Mouse (Mus musculus): Measurements from ENCODE around the gene Il17rc. TPM values are rescaled to one million over a fixed set of nuclear protein-coding genes. Genes with fewer than 3 reads are reported as not detected.

Il17rc gene
- polyA plus RNA-seq (2014; fragmentation: Illumina TruSeq; extraction: RNeasy Lipid Tissue Mini Kit (QIAGEN cat#74804); ENCODE audit: low read depth, low replicate concordance): 22.4 TPM

DNA sequence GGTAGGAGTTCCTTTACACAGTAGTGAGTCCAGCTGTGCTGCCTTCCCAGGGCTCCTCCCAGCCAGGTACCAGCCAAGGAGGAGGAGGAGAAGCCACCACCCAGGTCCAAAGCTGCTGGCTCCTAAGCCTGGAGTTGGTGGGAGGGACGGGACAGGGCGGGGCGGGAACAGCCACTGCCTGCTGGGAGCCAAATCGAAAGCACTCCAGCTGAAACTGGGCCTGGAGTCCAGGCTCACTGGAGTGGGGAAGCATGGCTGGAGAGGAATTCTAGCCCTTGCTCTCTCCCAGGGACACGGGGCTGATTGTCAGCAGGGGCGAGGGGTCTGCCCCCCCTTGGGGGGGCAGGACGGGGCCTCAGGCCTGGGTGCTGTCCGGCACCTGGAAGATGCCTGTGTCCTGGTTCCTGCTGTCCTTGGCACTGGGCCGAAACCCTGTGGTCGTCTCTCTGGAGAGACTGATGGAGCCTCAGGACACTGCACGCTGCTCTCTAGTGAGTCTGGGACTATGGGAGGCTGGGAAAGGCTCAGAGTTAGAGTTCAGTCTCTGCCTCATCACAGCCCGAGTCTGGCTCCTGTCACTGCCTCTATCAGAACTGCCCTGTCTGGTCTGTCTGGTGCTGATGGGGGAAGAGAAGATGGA is at the start of gene Il17rc:
Gene Il17rc, plus strand, starts transcription at position 131 of the 640 bp plus-strand sequence.

DNA sequence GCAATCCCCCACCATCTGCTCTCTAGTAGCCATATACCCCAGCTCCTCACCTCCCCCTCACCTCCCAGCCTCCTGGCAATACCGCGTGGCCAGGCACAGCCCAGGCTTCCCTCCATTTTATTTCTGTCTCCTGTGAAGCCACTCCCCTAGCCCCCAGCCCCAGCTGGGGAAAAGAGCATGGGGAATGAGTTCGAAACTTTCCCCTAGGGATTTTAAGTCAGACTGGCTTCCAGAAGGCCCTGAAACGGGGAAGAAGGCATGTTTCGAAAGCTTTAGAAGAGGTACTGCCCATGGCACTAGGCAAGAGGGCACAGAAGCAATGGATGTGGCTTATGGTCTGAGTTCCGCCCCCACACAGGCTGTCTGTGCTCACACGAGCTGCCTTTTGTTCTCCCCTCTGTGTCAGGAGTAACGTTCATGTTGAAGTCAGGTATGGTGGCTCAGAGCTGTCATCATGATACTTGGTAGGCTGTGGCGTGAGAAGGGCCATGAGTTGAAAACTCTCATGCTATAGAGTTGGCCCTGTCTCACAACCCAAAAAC is 35.5 kb upstream of the Il17rc start, which contains the start of gene Cidec:
Gene Cidec, minus strand, starts transcription at position 97 of the 542 bp plus-strand sequence.

DNA sequence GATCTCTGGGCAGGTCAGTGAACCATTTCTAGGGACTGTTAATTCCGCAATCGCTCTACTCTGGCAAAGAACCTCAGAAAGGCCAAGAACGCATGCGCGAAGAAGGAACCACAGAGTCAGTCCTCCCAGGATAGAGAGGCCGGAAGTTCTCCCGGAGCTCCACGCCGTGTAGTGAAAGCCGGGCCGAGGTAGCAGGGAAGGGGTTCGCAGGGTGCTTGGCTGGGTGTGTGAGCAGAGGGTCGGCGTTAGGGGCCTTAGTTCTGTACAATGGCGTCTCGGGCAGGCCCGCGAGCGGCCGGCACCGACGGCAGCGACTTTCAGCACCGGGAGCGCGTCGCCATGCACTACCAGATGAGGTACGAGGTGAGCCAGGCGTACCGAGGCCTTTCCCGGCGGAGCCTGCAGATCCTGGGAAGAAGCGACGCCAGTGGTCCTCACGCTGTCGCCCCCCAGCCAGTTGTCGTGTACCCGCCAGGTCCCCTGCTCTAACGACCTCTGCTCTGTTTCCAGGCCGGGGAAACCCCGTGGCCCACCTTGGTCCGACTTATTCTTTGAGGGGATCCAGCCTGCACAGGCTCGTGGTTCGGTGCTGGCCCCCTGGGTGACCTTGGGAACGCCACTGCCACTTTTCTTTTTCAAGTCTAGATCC is 28.7 kb upstream of the Il17rc start, which contains the start of gene Jagn1:
Gene Jagn1, plus strand, starts transcription at position 128 of the 649 bp plus-strand sequence.

DNA sequence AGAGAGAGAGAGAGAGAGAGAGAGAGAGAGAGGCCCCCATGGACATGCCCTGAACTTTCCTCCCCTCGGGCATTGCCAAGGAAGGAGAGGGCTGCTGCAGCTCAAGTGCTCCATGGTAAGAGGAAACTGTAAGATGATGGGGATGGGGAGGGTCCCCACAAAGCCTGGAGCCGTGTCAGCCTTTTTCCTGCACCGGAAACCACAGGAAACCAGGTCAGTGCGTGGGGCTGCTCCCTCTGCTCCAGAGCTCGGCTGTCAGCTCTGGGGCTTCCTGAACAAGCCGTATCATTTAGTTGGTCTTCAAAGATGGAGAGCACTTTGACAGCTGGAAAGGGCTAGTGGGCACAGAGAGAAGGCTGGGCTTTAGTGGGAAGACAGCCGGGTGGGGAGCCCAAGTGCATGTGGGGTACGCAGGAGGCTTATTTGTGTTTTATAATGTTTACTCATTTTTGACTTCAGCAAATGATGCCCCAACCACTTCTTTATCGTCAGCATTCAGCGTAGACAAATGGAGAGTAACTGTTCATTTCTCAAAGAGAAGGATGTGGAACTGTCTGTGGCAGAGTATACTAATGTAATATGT is 13.2 kb upstream of the Il17rc start, which contains the start of gene Il17re:
Gene Il17re, plus strand, starts transcription at position 533 of the 583 bp plus-strand sequence.

DNA sequence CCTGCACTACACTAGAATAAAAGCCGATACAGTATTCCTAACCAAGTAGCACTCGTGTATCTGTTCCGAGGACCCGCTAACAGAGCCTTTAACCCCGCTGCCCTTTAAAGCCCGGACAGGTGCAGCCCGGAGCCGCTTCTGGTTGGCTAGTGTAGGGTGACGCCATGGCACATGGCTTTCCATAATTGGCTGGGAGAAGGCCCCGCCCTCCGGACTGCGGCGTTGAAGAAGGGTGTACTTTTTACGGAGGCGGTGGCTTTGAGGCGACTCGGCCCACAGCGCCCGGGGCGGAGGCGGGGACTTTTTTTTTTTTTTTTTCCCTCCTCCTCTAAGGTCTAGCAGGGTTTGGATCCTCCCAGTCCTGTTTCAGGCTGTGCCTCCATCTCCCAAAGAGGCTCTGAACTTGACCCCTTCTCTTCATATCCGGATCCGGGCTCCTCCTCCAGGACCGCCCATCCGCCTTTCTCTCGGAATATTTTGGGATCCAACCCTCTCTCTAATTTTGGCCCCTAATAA is 11.9 kb downstream of the Il17rc start, which contains the start of gene Creld1:
Gene Creld1, plus strand, starts transcription at position 198 of the 516 bp plus-strand sequence.

DNA sequence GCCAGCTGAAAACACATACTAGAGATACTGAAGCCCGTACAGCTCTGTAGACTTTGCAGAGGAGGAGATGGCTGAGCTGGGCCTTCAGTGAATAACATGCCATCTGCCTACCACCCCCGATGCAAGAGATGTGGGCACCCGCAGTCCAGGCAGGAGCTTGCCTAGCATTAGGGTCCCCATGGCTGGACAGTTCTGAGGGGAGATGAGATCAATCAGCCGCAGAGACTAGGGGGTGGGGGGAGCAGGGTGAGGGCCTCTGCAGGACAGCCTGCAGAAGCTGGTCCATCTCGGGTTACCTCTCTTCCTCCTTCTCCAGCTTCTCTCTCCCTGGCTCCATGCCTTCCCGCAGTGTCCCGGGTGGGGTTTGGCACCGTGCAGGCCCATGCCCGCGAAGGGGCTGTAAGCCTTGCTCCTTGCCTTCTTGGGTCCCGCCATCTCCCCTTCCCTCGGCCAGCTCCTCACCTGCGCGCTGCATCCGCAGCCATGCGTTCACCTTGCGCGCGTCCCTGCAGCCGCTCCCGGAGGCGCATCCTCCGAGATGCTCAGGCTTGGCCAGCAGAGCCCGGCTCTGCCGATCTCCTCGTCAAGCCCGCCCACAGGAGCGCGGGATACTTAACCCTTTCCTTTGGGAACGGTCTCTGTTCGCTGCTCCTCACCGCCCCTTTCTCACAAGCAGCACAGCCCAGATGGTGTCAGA is 30.3 kb downstream of the Il17rc start, which contains the start of gene Prrt3:
Gene Prrt3, minus strand, starts transcription at position 544 of the 697 bp plus-strand sequence.

DNA sequence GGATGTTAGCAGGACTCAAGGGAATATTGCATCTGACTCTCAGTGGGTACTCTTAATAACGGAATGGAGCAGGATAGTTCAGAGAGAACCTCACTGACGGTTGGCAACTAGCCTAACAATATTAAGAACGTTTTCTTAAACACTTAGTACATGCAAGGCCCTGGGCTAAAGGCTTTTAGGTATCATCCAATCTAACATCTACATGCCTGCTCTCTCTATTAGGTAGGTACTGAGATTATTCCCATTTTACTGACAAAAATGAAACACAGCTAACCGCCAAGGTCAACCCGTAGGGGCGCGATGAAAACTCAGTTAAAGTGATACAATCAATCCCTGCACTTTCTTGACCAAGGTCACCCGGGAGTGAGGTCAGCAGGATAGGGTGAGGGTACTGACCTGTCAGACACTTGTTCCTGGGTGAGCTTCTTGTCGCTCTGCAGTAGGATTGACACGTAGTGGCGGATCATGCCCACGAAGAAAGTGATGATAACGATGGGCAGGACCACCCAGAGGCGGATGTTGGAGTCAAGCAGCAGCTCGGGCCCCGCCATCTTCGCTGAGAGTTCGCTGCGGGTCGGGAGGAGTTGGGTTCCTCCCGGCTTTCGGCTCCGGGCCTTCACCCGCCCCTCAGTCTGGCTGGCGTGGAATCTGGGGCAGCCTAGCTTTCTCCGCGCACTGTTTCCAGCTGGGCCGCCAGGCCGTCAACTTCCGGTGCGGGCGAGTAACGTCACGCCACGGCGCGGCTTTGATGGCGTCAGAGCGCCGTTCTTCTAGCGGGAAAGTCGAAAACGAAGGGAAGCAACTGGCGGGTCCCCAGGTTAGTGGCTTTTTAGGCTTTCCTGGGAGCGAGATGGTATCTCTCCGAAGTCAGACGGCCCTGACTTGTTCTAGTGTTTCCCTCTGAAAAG is 60.0 kb downstream of the Il17rc start, which contains the start of the genes Emc3 and Fancd2:
Gene Emc3, minus strand, starts transcription at position 721 of the 908 bp plus-strand sequence.
Gene Fancd2, plus strand, starts transcription at position 751 of the 908 bp plus-strand sequence.

Other genes with a start within 250 kb of the Il17rc start
- 18.7 TPM for gene Mtmr14, start 233.6 kb upstream of the Il17rc start, polyA plus RNA-seq (2014; fragmentation: Illumina TruSeq; extraction: RNeasy Lipid Tissue Mini Kit (QIAGEN cat#74804); ENCODE audit: low read depth, low replicate concordance)
- gene Cpne9, start 189.1 kb upstream of the Il17rc start, polyA plus RNA-seq (2014; fragmentation: Illumina TruSeq; extraction: RNeasy Lipid Tissue Mini Kit (QIAGEN cat#74804); ENCODE audit: low read depth, low replicate concordance): not detected
- 21.9 TPM for gene Brpf1, start 164.3 kb upstream of the Il17rc start, polyA plus RNA-seq (2014; fragmentation: Illumina TruSeq; extraction: RNeasy Lipid Tissue Mini Kit (QIAGEN cat#74804); ENCODE audit: low read depth, low replicate concordance)
- gene Ogg1, start 144.5 kb upstream of the Il17rc start, polyA plus RNA-seq (2014; fragmentation: Illumina TruSeq; extraction: RNeasy Lipid Tissue Mini Kit (QIAGEN cat#74804); ENCODE audit: low read depth, low replicate concordance): 13.8 TPM
- gene Camk1, start 127.4 kb upstream of the Il17rc start, polyA plus RNA-seq (2014; fragmentation: Illumina TruSeq; extraction: RNeasy Lipid Tissue Mini Kit (QIAGEN cat#74804); ENCODE audit: low read depth, low replicate concordance): 62.0 TPM
- gene Tada3, start 93.5 kb upstream of the Il17rc start, polyA plus RNA-seq (2014; fragmentation: Illumina TruSeq; extraction: RNeasy Lipid Tissue Mini Kit (QIAGEN cat#74804); ENCODE audit: low read depth, low replicate concordance): 31.6 TPM
- 109 TPM for gene Arpc4, start 93.3 kb upstream of the Il17rc start, polyA plus RNA-seq (2014; fragmentation: Illumina TruSeq; extraction: RNeasy Lipid Tissue Mini Kit (QIAGEN cat#74804); ENCODE audit: low read depth, low replicate concordance)
- gene Ttll3, start 82.2 kb upstream of the Il17rc start, polyA plus RNA-seq (2014; fragmentation: Illumina TruSeq; extraction: RNeasy Lipid Tissue Mini Kit (QIAGEN cat#74804); ENCODE audit: low read depth, low replicate concordance): 8.6 TPM
- 27.3 TPM for gene Rpusd3, start 52.1 kb upstream of the Il17rc start, polyA plus RNA-seq (2014; fragmentation: Illumina TruSeq; extraction: RNeasy Lipid Tissue Mini Kit (QIAGEN cat#74804); ENCODE audit: low read depth, low replicate concordance)
- 1,142 TPM for gene Cidec, start 35.7 kb upstream of the Il17rc start, polyA plus RNA-seq (2014; fragmentation: Illumina TruSeq; extraction: RNeasy Lipid Tissue Mini Kit (QIAGEN cat#74804); ENCODE audit: low read depth, low replicate concordance)
- gene Jagn1, start 28.9 kb upstream of the Il17rc start, polyA plus RNA-seq (2014; fragmentation: Illumina TruSeq; extraction: RNeasy Lipid Tissue Mini Kit (QIAGEN cat#74804); ENCODE audit: low read depth, low replicate concordance): 50.6 TPM
- 10.4 TPM for gene Il17re, start 12.9 kb upstream of the Il17rc start, polyA plus RNA-seq (2014; fragmentation: Illumina TruSeq; extraction: RNeasy Lipid Tissue Mini Kit (QIAGEN cat#74804); ENCODE audit: low read depth, low replicate concordance)
- 41.7 TPM for gene Creld1, start 11.9 kb downstream of the Il17rc start, polyA plus RNA-seq (2014; fragmentation: Illumina TruSeq; extraction: RNeasy Lipid Tissue Mini Kit (QIAGEN cat#74804); ENCODE audit: low read depth, low replicate concordance)
- gene Prrt3, start 30.5 kb downstream of the Il17rc start, polyA plus RNA-seq (2014; fragmentation: Illumina TruSeq; extraction: RNeasy Lipid Tissue Mini Kit (QIAGEN cat#74804); ENCODE audit: low read depth, low replicate concordance): not detected
- gene Emc3, start 60.2 kb downstream of the Il17rc start, polyA plus RNA-seq (2014; fragmentation: Illumina TruSeq; extraction: RNeasy Lipid Tissue Mini Kit (QIAGEN cat#74804); ENCODE audit: low read depth, low replicate concordance): 68.1 TPM
- gene Fancd2, start 60.3 kb downstream of the Il17rc start, polyA plus RNA-seq (2014; fragmentation: Illumina TruSeq; extraction: RNeasy Lipid Tissue Mini Kit (QIAGEN cat#74804); ENCODE audit: low read depth, low replicate concordance): 1.2 TPM
- gene Fancd2os, start 129.3 kb downstream of the Il17rc start, polyA plus RNA-seq (2014; fragmentation: Illumina TruSeq; extraction: RNeasy Lipid Tissue Mini Kit (QIAGEN cat#74804); ENCODE audit: low read depth, low replicate concordance): 1.1 TPM
- 147 TPM for gene Brk1, start 133.3 kb downstream of the Il17rc start, polyA plus RNA-seq (2014; fragmentation: Illumina TruSeq; extraction: RNeasy Lipid Tissue Mini Kit (QIAGEN cat#74804); ENCODE audit: low read depth, low replicate concordance)
- gene Vhl, start 152.5 kb downstream of the Il17rc start, polyA plus RNA-seq (2014; fragmentation: Illumina TruSeq; extraction: RNeasy Lipid Tissue Mini Kit (QIAGEN cat#74804); ENCODE audit: low read depth, low replicate concordance): 27.4 TPM
- gene Irak2, start 167.0 kb downstream of the Il17rc start, polyA plus RNA-seq (2014; fragmentation: Illumina TruSeq; extraction: RNeasy Lipid Tissue Mini Kit (QIAGEN cat#74804); ENCODE audit: low read depth, low replicate concordance): 39.1 TPM
- gene Tatdn2, start 225.6 kb downstream of the Il17rc start, polyA plus RNA-seq (2014; fragmentation: Illumina TruSeq; extraction: RNeasy Lipid Tissue Mini Kit (QIAGEN cat#74804); ENCODE audit: low read depth, low replicate concordance): 28.8 TPM
- not detected for gene Ghrl, start 248.5 kb downstream of the Il17rc start, polyA plus RNA-seq (2014; fragmentation: Illumina TruSeq; extraction: RNeasy Lipid Tissue Mini Kit (QIAGEN cat#74804); ENCODE audit: low read depth, low replicate concordance)

Measured in adipose tissue, adult 10 weeks (tissue).